Mouse (Mus musculus) lung, postnatal 0 days (tissue): ENCODE data around the gene Mrpl48. TPM values are rescaled to one million over a fixed set of nuclear protein-coding genes. Genes with fewer than 3 reads are reported as not detected.

Experiments
- ATAC-seq: fragments of 200-750 bp; cut with Nextera tagmentation; 2 replicates; pipeline ENCODE4 v1.8.0; 2017; ENCODE audit warnings: moderate library complexity
- DNase-seq: peaks from one replicate; pipeline ENCODE4 v3.0.0-alpha.2; 2016; ENCODE audit warnings: low spot score
- H3K27ac ChIP-seq: fragments of 300-500 bp; sonication (generic); 2 replicates; pipeline ENCODE4 v1.5.1; 2014; ENCODE audit warnings: antibody characterized with exemption, mild to moderate bottlenecking, low read length, mixed read lengths
- H3K27me3 ChIP-seq: fragments of 300-500 bp; sonication (generic); replicated peaks from 2 replicates; pipeline ENCODE4 v1.6.1; 2014; ENCODE audit warnings: low read length, mixed read lengths; ENCODE audit not compliant: insufficient read depth
- H3K36me3 ChIP-seq: fragments of 300-500 bp; sonication (generic); 2 replicates; pipeline ENCODE4 v1.6.1; 2014; ENCODE audit warnings: low read length, mixed read lengths; ENCODE audit not compliant: insufficient read depth
- H3K4me1 ChIP-seq: fragments of 300-500 bp; sonication (generic); 2 replicates; pipeline ENCODE4 v1.6.1; 2014; ENCODE audit warnings: antibody characterized with exemption, low read depth, low read length, mixed read lengths; ENCODE audit not compliant: insufficient read depth
- H3K4me2 ChIP-seq: fragments of 300-500 bp; sonication (generic); replicated peaks from 2 replicates; pipeline ENCODE4 v1.6.1; 2014; ENCODE audit warnings: low read depth, mild to moderate bottlenecking, low read length, moderate library complexity, mixed read lengths
- H3K4me3 ChIP-seq: fragments of 300-500 bp; sonication (generic); 2 replicates; pipeline ENCODE4 v1.5.1; 2014; ENCODE audit warnings: low read depth, low read length
- H3K9ac ChIP-seq: fragments of 300-500 bp; sonication (generic); replicated peaks from 2 replicates; pipeline ENCODE4 v1.6.1; 2014; ENCODE audit warnings: low read depth, mild to moderate bottlenecking
- H3K9me3 ChIP-seq: fragments of 300-500 bp; sonication (generic); 2 replicates; pipeline ENCODE4 v1.6.1; 2016; ENCODE audit warnings: low read length, mixed read lengths
- CTCF ChIP-seq: IDR thresholded peaks from 2 replicates; pipeline ENCODE4 v1.5.1; 2016; ENCODE audit warnings: antibody characterized with exemption, mild to moderate bottlenecking
- EP300 ChIP-seq: IDR thresholded peaks from 2 replicates; pipeline ENCODE4 v1.6.1; 2016; ENCODE audit warnings: antibody characterized with exemption, mild to moderate bottlenecking, control low read depth
- WGBS: fragments of 180-500 bp; shearing (Covaris S2); extraction: QIAGEN DNeasy Blood & Tissue Kit; methylation state at CpG from one replicate; pipeline ENCODE4 v1.1.7; 2014; 5-methylcytosine and 5-hydroxymethylcytosine counted together
- polyA plus RNA-seq: library from polyadenylated mRNA; unstranded; fragments of >200 nt; fragmentation: Nextera tagmentation; extraction: Ambion mirVana; gene quantifications from 2 replicates; pipeline ENCODE4 v1.2.1, GENCODE M21; 2015

The Mrpl48 gene
- polyA plus RNA-seq, 1 experiment from 2014 or later: 77.5 TPM

- no peaks in the 10 kb centered on the region; the same call in 1 of the 2 replicates for H3K4me1 ChIP-seq
- DNase-seq: no peak
- ATAC-seq: no peak
- WGBS: 7% methylated on average over 2 of the region's 2 CpGs
- TF ChIP-seq CTCF (no peak), EP300 (peak; percentile 55; the same call in 1 of the 2 replicates)
- peak overlapping the region; percentile 55 for H3K4me3 ChIP-seq
- H3K27me3 ChIP-seq: no peaks in the 10 kb centered on the region
- H3K9ac ChIP-seq: peak overlapping the region; percentile 52
- H3K27ac ChIP-seq: peak overlapping the region; percentile 94
- peak overlapping the region; percentile 53 for H3K4me2 ChIP-seq
- no peaks in the 10 kb centered on the region for H3K9me3 ChIP-seq
- H3K36me3 ChIP-seq: no peaks in the 10 kb centered on the region
These were observed 16.6 kb downstream of the Mrpl48 start for GRCm38 (mm10) chr7:100591522-100591852.

- DNase-seq (peak; percentile 96), ATAC-seq (peak; percentile 97)
- H3K4me2 ChIP-seq: peak overlapping the region; percentile 53
- no peaks in the 10 kb centered on the region for H3K27me3 ChIP-seq
- peak overlapping the region; percentile 94 for H3K27ac ChIP-seq
- H3K36me3 ChIP-seq: no peaks in the 10 kb centered on the region
- H3K9me3 ChIP-seq: no peaks in the 10 kb centered on the region
- H3K9ac ChIP-seq: peak overlapping the region; percentile 52
- TF ChIP-seq EP300 (no peak; the same call in 1 of the 2 replicates), CTCF (peak; percentile 29; the same call in 1 of the 2 replicates)
- peak overlapping the region; percentile 55 for H3K4me3 ChIP-seq
- 1% methylated on average over 19 of the region's 20 CpGs for WGBS
- no peaks in the 10 kb centered on the region; the same call in 1 of the 2 replicates for H3K4me1 ChIP-seq
These were observed 17.1 kb downstream of the Mrpl48 start for GRCm38 (mm10) chr7:100590845-100591521.

GRCm38 (mm10) chr7:100590504-100590844, 17.6 kb downstream of the Mrpl48 start:
- peak overlapping the region; percentile 55 for H3K4me3 ChIP-seq
- H3K4me2 ChIP-seq: peak overlapping the region; percentile 53
- peak overlapping the region; percentile 94 for H3K27ac ChIP-seq
- DNase-seq (no peak), ATAC-seq (no peak)
- no peaks in the 10 kb centered on the region; the same call in 1 of the 2 replicates for H3K4me1 ChIP-seq
- H3K9me3 ChIP-seq: no peaks in the 10 kb centered on the region
- WGBS: 27% methylated on average over 7 of the region's 7 CpGs
- no peaks in the 10 kb centered on the region for H3K36me3 ChIP-seq
- H3K27me3 ChIP-seq: no peaks in the 10 kb centered on the region
- TF ChIP-seq EP300 (no peak), CTCF (no peak)
- peak overlapping the region; percentile 52 for H3K9ac ChIP-seq

- WGBS: 37% methylated on average over 1 of the region's 1 CpGs
- Histone ChIP-seq H3K4me1 (no peaks in the 10 kb centered on the region; the same call in 1 of the 2 replicates), H3K9ac (no peak overlapping the region), H3K27ac (peak overlapping the region; percentile 4; the same call in 1 of the 2 replicates), H3K36me3 (no peaks in the 10 kb centered on the region), H3K4me2 (no peak overlapping the region), H3K27me3 (no peaks in the 10 kb centered on the region), H3K4me3 (no peak overlapping the region), H3K9me3 (no peaks in the 10 kb centered on the region)
- DNase-seq: peak; percentile 66
- TF ChIP-seq CTCF (no peak), EP300 (no peak)
- ATAC-seq: no peak
These were observed 18.3 kb downstream of the Mrpl48 start for GRCm38 (mm10) chr7:100589816-100590215.

- DNase-seq: peak; percentile 95
- H3K4me2 ChIP-seq: peak overlapping the region; percentile 63
- H3K4me1 ChIP-seq: 0 out of 2 replicates have a peak, but pooled peaks cover 4% of the 10 kb centered on the region
- WGBS: under 1% methylated on average over 31 of the region's 31 CpGs
- peak overlapping the region; percentile 52 for H3K4me3 ChIP-seq
- H3K36me3 ChIP-seq: no peaks in the 10 kb centered on the region
- peak; percentile 95 for ATAC-seq
- TF ChIP-seq EP300 (no peak), CTCF (no peak)
- peak overlapping the region; percentile 85 for H3K9ac ChIP-seq
- no peaks in the 10 kb centered on the region for H3K27me3 ChIP-seq
- no peaks in the 10 kb centered on the region for H3K9me3 ChIP-seq
- peak overlapping the region; percentile 84 for H3K27ac ChIP-seq
These were observed 25.3 kb downstream of the Mrpl48 start for GRCm38 (mm10) chr7:100582727-100583236.

- Histone ChIP-seq H3K9ac (peak overlapping the region; percentile 85), H3K4me3 (peak overlapping the region; percentile 52), H3K27me3 (no peaks in the 10 kb centered on the region), H3K4me1 (0 out of 2 replicates have a peak, but pooled peaks cover 4% of the 10 kb centered on the region), H3K27ac (no peak overlapping the region), H3K36me3 (no peaks in the 10 kb centered on the region), H3K4me2 (peak overlapping the region; percentile 63), H3K9me3 (no peaks in the 10 kb centered on the region)
- WGBS: 38% methylated on average over 7 of the region's 7 CpGs
- ATAC-seq (no peak), DNase-seq (no peak)
- TF ChIP-seq CTCF: no peak
- no peak for TF ChIP-seq EP300
These were observed 25.9 kb downstream of the Mrpl48 start for GRCm38 (mm10) chr7:100582235-100582634.
